Mouse (Mus musculus) spleen, adult 12 weeks (tissue): Measurements from ENCODE around the gene Gm14226.
"Not testable (repeated sequence)": the region's sequence is repeated elsewhere in the genome, so short reads cannot be mapped to it uniquely, and the experiment has no call there.

ENCODE experiments used
- DNase-seq: peaks from one replicate; pipeline ENCODE4 v3.0.0; 2022; ENCODE audit warnings: low spot score

Gm14226 gene

GRCm38 (mm10) chr2:155047452-155048178, 29.5 kb downstream of the Gm14226 start:
- DNase-seq: no peak

- DNase-seq: no peak
These were observed 32.0 kb downstream of the Gm14226 start for GRCm38 (mm10) chr2:155050108-155050503.

DNA sequence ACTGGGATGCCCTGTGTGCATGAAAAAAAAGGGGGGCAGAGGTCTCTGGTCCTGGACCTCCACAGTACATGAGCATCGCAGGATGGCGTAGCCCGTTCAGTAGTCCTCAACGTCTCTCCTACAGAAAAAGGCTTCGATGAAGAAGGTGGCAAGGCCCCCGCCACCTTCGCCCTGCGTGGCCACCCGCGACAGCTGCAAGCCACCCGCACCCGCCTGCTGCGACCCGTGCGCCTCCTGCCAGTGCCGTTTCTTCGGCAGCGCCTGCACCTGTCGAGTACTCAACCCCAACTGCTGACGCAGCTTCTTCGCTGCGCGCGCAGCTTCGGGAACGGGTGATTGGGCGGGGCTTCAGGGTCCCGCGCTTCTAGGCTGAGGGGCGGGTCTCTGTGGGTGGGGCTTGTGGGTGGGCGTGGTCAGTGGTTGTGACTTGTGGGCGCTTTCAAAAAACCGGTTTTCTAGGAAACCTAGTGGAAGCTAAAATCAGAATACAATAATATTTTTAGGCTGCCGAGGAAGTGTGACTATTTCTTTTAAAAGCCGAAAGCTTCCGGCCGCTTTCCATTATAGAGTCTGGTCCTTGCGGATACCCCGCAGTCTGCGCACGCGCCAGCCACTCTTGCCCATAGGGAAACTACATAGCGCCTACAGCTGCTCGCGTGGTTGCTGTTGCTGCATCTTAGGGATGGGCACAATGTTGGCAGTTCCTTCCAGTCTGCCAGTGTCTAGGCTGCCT, 32.6 kb downstream of the Gm14226 start:
- peak; percentile 91 for DNase-seq

DNA sequence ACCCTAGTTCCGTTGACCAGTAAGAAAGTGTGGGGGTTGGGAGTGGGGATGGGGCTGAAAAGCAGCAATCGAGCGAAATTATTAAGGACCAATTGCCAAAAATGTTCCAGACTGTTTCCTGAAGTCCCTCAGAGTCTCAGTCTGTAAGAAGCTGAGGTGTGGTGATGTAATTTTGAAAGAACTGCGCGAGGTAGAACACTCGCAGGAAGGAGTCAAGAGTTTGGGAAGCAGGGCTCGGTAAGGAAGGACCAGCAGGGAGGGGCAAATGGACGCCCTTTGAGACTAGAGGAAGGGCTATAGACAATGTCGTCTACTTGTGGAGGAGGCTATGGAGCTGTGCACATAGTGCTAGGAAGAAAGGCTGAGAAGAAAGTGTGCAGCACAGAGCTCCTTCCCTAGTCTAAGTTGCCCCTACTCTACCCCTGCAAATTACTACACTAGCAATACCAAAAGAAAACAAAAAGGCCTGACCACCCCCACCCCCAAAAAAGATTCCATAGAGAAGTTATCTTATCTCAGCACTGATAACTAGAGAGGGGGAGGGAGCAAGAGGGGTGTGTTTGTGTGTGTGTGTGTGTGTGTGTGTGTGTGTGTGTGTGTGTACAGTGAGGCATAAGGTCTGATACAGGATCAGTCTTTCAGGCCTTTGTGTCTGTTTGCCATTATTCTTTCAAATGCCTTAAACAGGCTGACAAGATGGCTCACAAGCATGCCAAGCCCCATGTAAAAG, 33.7 kb downstream of the Gm14226 start:
- no peak for DNase-seq

- DNase-seq: no peak
These were observed 34.6 kb downstream of the Gm14226 start for GRCm38 (mm10) chr2:155052681-155053080.

GRCm38 (mm10) chr2:155053512-155053911, 35.4 kb downstream of the Gm14226 start:
- DNase-seq: not testable (repeated sequence)

- no peak for DNase-seq
These were observed 36.6 kb downstream of the Gm14226 start for GRCm38 (mm10) chr2:155054672-155055071.

- DNase-seq: no peak
These were observed 38.1 kb downstream of the Gm14226 start for GRCm38 (mm10) chr2:155056076-155056578.

DNA sequence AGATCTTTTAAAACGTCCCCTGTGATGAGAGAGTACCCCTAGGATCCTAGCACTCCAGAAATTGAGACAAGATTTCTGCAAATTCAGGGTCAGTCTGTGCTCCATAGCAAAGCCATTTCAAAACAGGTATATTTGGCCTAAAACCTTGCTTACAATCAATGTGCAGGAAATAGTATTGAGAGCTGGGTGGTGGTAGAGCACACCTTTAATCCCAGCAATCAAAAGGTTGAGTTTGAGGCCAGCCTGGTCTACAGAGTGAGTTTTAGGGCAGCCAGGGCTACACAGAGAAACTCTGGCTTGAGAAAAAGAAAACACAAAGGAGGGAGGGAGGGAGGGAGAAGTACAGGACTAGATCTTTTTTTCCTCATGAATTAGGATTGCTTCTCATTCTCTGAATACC, 39.3 kb downstream of the Gm14226 start:
- DNase-seq: no peak

DNA sequence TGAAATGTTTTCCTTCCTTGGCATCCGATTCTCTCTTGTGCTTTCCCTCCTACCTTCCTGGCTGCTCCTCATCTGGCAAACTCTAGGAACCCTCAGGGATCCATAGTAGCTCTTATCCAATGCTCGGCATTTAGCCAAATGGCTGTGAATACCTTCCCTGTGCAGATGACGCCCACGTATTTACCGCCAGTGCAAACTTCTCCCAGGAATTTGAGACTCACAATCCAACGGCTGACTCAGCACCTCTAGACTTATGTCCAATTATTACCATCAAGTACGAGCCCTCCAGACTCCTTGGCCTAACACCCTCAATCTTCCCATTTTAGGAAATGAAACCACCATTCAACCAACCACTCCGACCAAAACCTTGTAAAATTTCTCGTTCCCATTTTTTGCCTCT, 53.0 kb downstream of the Gm14226 start:
- no peak for DNase-seq

DNA sequence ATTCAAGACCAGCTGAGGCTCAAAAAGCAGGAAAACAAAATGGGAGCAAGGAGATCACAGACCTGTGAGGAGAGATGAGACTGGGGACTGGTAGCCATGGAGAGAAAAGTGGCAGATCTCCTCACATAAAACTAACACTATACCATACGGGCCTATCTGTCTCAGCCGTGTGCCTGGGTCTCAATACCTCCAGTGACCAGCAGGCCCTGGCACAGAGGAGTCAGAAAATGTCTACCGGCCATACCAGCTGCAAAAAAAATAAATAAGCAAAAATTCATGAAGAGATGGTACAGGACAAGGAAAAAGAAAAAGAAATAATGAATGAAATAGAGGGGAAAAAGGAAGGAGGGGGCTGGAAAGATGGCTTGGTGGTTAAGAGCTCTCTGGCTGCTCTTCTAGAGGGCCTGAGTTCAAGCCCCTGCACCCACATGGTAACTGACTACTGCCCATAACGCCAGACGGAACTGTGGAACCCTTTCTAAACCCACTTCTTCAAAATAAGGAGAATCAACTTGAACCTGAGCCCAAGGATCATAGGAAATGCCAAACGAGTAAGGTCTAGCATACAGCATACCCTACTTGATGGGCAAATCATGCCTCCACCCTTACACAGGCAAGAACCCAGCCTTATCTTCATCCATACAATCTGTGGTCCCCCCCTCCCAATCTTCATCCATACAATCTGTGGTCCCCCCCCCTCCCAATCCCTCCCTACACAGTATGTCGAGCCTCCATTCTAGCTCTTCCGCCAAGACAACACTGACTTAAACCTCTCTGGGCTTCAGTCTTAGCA, 54.5 kb downstream of the Gm14226 start:
- no peak for DNase-seq

GRCm38 (mm10) chr2:155073347-155073746, 55.3 kb downstream of the Gm14226 start:
- DNase-seq: no peak

DNA sequence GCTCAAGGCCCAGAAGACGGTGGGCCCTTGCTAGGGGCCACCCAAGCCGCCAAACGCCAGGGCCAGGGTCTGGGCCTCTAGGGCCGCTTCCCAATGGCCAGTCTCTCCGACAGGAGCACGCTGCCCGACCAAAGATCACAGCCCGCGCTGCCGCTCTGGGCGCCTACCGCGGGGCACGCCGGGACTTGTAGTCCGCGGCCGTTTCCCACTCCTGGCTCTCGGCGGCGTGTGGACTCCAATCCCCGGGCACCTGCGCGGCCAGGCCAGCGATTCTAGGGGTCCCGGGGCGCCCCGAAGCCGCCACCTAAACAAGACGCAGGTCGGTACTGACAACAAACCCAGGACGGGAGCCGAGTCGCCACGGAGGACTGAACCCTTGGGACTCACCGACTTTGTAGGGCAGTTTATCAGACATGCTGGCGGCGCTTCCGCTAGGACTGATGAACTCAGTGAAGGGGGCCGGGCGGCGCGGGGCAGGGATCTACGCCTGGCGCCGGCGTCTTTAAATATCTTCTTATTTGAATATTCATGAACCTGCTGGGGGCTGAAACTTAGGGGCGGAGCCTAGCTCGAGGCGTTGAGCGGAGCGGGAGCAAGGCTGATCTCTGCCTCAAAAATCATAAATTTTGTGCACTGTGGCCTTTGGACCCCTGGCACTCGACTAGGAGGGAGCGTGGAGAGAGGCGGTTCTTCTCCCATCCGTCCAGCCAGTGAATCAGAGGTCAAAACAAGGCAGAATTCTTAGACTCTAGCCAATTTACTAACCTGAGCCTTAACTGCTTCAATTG, 56.1 kb downstream of the Gm14226 start, which contains the start of gene Ahcy:
Gene Ahcy, minus strand, starts transcription at position 520 of the 788 bp plus-strand sequence.
- peak; percentile 89 for DNase-seq

- DNase-seq: no peak
These were observed 56.8 kb downstream of the Gm14226 start for GRCm38 (mm10) chr2:155074766-155075330.

DNA sequence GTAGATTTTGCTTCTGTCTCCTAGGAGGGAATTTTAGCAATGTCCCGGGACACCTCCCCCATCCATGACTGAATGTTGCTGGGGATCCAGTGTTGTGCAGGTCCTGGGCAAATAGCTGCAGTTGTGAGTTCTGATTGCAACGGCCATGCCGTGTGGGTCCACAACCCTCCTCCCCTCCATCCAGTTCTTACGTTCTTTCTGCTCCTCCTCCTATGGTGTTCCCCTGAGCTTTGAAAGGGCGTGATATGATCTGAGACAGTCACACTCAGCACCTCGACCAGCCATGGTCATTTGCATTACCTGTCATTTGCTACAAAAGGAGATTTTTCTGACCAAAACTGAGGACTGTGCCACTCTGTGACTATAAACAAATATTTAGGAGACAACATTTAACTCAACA, 57.6 kb downstream of the Gm14226 start:
- DNase-seq: no peak
